Comparison of ENCODE assay signal across 13 mouse cellular contexts in genomic region chr7:3935473-3935872, GRCm38 (mm10). TPM values are rescaled to one million over a fixed set of nuclear protein-coding genes. Genes with fewer than 3 reads are reported as not detected.
"Had no signal": no experiment of that assay in that cellular context is flagged by ENCODE, and none has a peak within 500 bp of the region (broad histone marks: within the 10 kb centered on the region; RNA-seq: fewer than 3 reads in every experiment).

No protein-coding gene starts in this region.

RNA-seq across cellular contexts. Expression of gene Lilra6, which starts 20.2 kb away (rescaled TPM):
- total RNA-seq: layer of hippocampus, adult 2 months; layer of hippocampus, postnatal 25 days; left cerebral cortex, postnatal 25 days had no signal
- polyA plus RNA-seq: intestine, postnatal 0 days; kidney, embryonic 14.5 days; limb, embryonic 10.5 days; midbrain, embryonic 12.5 days; midbrain, embryonic 15.5 days; myocyte; neural tube, embryonic 13.5 days; stomach, embryonic 14.5 days had no signal

RNA-seq across cellular contexts. Expression of gene Gm14548, which starts 37.6 kb away (rescaled TPM):
- total RNA-seq: layer of hippocampus, adult 2 months; layer of hippocampus, postnatal 25 days; left cerebral cortex, adult 18-20 months; left cerebral cortex, postnatal 25 days had no signal
- polyA plus RNA-seq: intestine, postnatal 0 days; kidney, embryonic 14.5 days; limb, embryonic 10.5 days; limb, embryonic 13.5 days; midbrain, embryonic 12.5 days; midbrain, embryonic 15.5 days; myocyte; neural tube, embryonic 13.5 days; stomach, embryonic 14.5 days had no signal
